Mouse (Mus musculus): ENCODE measurements at regions not wholly inside any gene's neighbourhood (a gene's known extent, or its start where the extent isn't known, plus 50 kb on each side); places are given as distances from the start of the nearest gene placed in this dataset.

GRCm38 (mm10) chr11:117036977-117037376, 78.0 kb upstream of the Sec14l1 start:
- no peak for TF ChIP-seq GATA1 (IDR thresholded peaks at IDR 0.05; ENCODE audit: low read length)
- no peak for TF ChIP-seq TAL1 (IDR thresholded peaks at IDR 0.05; ENCODE audit: low read length)
